Mouse (Mus musculus): ENCODE measurements around the gene Mas1. TPM values are rescaled to one million over a fixed set of nuclear protein-coding genes. Genes with fewer than 3 reads are reported as not detected.

Mas1 gene
- polyA plus RNA-seq, 1 experiment from 2014 or later, result 0.65 TPM

- H3K4me3 ChIP-seq (ENCODE audit: control insufficient read depth in 1 of 2, insufficient read depth in 1 of 2, low read depth in 1 of 2, low read length in 2 of 2), result no peak overlapping the region
- H3K27ac ChIP-seq (replicated peaks in 1 of 2; ENCODE audit: control insufficient read depth in 1 of 2, insufficient read depth in 1 of 2, low read depth in 2 of 2, low read length in 2 of 2), result peak overlapping the region in 1 of 2 experiments; percentile 53; a peak in 2 of 4 replicates
- H3K36me3 ChIP-seq (ENCODE audit: control insufficient read depth, insufficient read depth, low read length), result peaks cover 13% of the 10 kb centered on the region
- no peaks in the 10 kb centered on the region for H3K9me3 ChIP-seq (ENCODE audit: control insufficient read depth, low read length)
- no peak for ATAC-seq (ENCODE audit: insufficient number of reproducible peaks, insufficient read depth, low FRiP score, low read depth)
- H3K9ac ChIP-seq (ENCODE audit: low read length), result no peak overlapping the region
- peaks cover 0 to 26% of the 10 kb centered on the region in 2 experiments; a peak in 3 of 4 replicates for H3K4me1 ChIP-seq (ENCODE audit: control insufficient read depth in 2 of 2, insufficient read depth in 2 of 2, low read length in 2 of 2)
- H3K27me3 ChIP-seq (ENCODE audit: control insufficient read depth, insufficient read depth, low read length), result no peaks in the 10 kb centered on the region
- no peak overlapping the region for H3K4me2 ChIP-seq (ENCODE audit: low read length)
Observed at GRCm38 (mm10) chr17:12804584-12805445, 63.1 kb downstream of the Mas1 start.

- H3K9ac ChIP-seq (ENCODE audit: low read length), result no peak overlapping the region
- ATAC-seq (ENCODE audit: insufficient number of reproducible peaks, insufficient read depth, low FRiP score, low read depth), result no peak
- 57% methylated on average over 9 of the region's 9 CpGs for WGBS
Observed at GRCm38 (mm10) chr17:12801861-12802540, 65.9 kb downstream of the Mas1 start.

DNA sequence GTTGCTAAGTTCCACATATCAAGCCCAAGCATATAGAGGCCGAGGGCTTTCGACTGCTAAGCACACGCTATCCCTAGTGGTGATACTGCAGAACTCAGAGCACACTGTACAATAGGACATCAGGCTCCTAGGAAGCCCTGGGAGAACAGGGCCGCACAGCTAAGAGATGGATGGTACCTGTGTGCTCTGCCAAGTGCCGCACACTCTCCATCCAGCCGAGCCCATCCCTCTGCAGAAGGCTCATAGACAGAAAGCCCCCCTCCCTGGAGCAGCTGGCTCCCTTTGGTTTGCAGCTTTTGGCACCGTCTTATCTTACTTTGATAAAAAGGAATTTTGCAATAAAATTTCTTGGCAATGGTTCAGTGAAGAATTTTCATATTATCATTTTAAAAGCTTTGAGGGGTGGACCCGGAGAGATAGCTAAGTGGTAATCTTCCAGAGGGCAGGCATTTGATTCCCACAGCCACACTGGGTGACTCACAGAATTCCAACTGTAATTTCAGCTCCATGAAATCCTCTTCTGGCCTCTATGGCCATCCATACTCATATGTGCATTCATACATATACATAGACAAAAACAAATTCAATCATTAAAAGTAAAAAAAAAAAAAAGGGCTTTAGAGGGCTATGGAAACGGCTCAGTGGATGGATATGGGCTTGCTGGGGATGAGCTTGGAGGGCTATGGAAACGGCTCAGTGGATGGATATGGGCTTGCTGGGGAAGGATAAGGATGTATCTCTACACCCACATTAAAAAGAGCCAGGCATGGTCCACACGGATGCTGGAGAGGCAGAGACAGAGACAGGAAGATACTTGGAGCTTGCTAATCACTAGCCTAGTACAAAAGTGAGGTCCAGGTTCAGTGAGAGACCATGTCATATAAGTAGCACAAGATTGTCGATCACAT, 68.3 kb downstream of the Mas1 start:
- Histone ChIP-seq H3K4me3 (ENCODE audit: control insufficient read depth in 1 of 2, insufficient read depth in 1 of 2, low read depth in 1 of 2, low read length in 2 of 2) (no peak overlapping the region), H3K27me3 (ENCODE audit: control insufficient read depth, insufficient read depth, low read length) (no peaks in the 10 kb centered on the region), H3K27ac (replicated peaks in 1 of 2; ENCODE audit: control insufficient read depth in 1 of 2, insufficient read depth in 1 of 2, low read depth in 2 of 2, low read length in 2 of 2) (peak overlapping the region; percentile 88 to 91), H3K9me3 (ENCODE audit: control insufficient read depth, low read length) (no peaks in the 10 kb centered on the region), H3K4me2 (ENCODE audit: low read length) (no peak overlapping the region), H3K9ac (ENCODE audit: low read length) (peak overlapping the region; percentile 2; the same call in 1 of the 2 replicates), H3K4me1 (ENCODE audit: control insufficient read depth in 2 of 2, insufficient read depth in 2 of 2, low read length in 2 of 2) (peaks cover 23 to 53% of the 10 kb centered on the region in 2 experiments), H3K36me3 (ENCODE audit: control insufficient read depth, insufficient read depth, low read length) (peaks cover 30% of the 10 kb centered on the region)
- ATAC-seq (ENCODE audit: insufficient number of reproducible peaks, insufficient read depth, low FRiP score, low read depth), result peak; percentile 80
- 33% methylated on average over 12 of the region's 12 CpGs for WGBS

More at GRCm38 (mm10) chr17:12801861-12802540, 65.9 kb downstream of the Mas1 start:
- no peaks in the 10 kb centered on the region for H3K27me3 ChIP-seq (ENCODE audit: control insufficient read depth, insufficient read depth, low read length)
- peak overlapping the region in 1 of 2 experiments; percentile 53; a peak in 1 of 4 replicates for H3K27ac ChIP-seq (replicated peaks in 1 of 2; ENCODE audit: control insufficient read depth in 1 of 2, insufficient read depth in 1 of 2, low read depth in 2 of 2, low read length in 2 of 2)
- H3K4me1 ChIP-seq (ENCODE audit: control insufficient read depth in 2 of 2, insufficient read depth in 2 of 2, low read length in 2 of 2), result peaks cover 16 to 33% of the 10 kb centered on the region in 2 experiments
- H3K4me2 ChIP-seq (ENCODE audit: low read length), result no peak overlapping the region
- no peak overlapping the region for H3K4me3 ChIP-seq (ENCODE audit: control insufficient read depth in 1 of 2, insufficient read depth in 1 of 2, low read depth in 1 of 2, low read length in 2 of 2)
- peaks cover 21% of the 10 kb centered on the region for H3K36me3 ChIP-seq (ENCODE audit: control insufficient read depth, insufficient read depth, low read length)
- no peaks in the 10 kb centered on the region for H3K9me3 ChIP-seq (ENCODE audit: control insufficient read depth, low read length)

GRCm38 (mm10) chr17:12798571-12798970, 69.4 kb downstream of the Mas1 start:
- H3K9me3 ChIP-seq (ENCODE audit: control insufficient read depth, low read length), result no peaks in the 10 kb centered on the region
- 0 out of 2 replicates have a peak overlapping the region, but pooled peaks have one; percentile 3 for H3K9ac ChIP-seq (ENCODE audit: low read length)
- WGBS, result 78% methylated on average over 3 of the region's 3 CpGs
- H3K27me3 ChIP-seq (ENCODE audit: control insufficient read depth, insufficient read depth, low read length), result no peaks in the 10 kb centered on the region
- H3K27ac ChIP-seq (replicated peaks in 1 of 2; ENCODE audit: control insufficient read depth in 1 of 2, insufficient read depth in 1 of 2, low read depth in 2 of 2, low read length in 2 of 2), result peak overlapping the region; percentile 88 to 91
- H3K4me1 ChIP-seq (ENCODE audit: control insufficient read depth in 2 of 2, insufficient read depth in 2 of 2, low read length in 2 of 2), result peaks cover 34 to 63% of the 10 kb centered on the region in 2 experiments
- no peak for ATAC-seq (ENCODE audit: insufficient number of reproducible peaks, insufficient read depth, low FRiP score, low read depth)
- no peak overlapping the region for H3K4me3 ChIP-seq (ENCODE audit: control insufficient read depth in 1 of 2, insufficient read depth in 1 of 2, low read depth in 1 of 2, low read length in 2 of 2)
- no peak overlapping the region for H3K4me2 ChIP-seq (ENCODE audit: low read length)
- H3K36me3 ChIP-seq (ENCODE audit: control insufficient read depth, insufficient read depth, low read length), result peaks cover 30% of the 10 kb centered on the region

GRCm38 (mm10) chr17:12797427-12798029, 70.4 kb downstream of the Mas1 start:
- peak overlapping the region; percentile 51 for H3K9ac ChIP-seq (ENCODE audit: low read length)
- peaks cover 33% of the 10 kb centered on the region for H3K36me3 ChIP-seq (ENCODE audit: control insufficient read depth, insufficient read depth, low read length)
- H3K4me2 ChIP-seq (ENCODE audit: low read length), result no peak overlapping the region
- 38% methylated on average over 3 of the region's 3 CpGs for WGBS
- no peaks in the 10 kb centered on the region for H3K27me3 ChIP-seq (ENCODE audit: control insufficient read depth, insufficient read depth, low read length)
- no peak overlapping the region for H3K4me3 ChIP-seq (ENCODE audit: control insufficient read depth in 1 of 2, insufficient read depth in 1 of 2, low read depth in 1 of 2, low read length in 2 of 2)
- ATAC-seq (ENCODE audit: insufficient number of reproducible peaks, insufficient read depth, low FRiP score, low read depth), result no peak; the same call in 1 of the 2 replicates
- peaks cover 38 to 74% of the 10 kb centered on the region in 2 experiments for H3K4me1 ChIP-seq (ENCODE audit: control insufficient read depth in 2 of 2, insufficient read depth in 2 of 2, low read length in 2 of 2)
- no peaks in the 10 kb centered on the region for H3K9me3 ChIP-seq (ENCODE audit: control insufficient read depth, low read length)
- peak overlapping the region; percentile 88 to 91 for H3K27ac ChIP-seq (replicated peaks in 1 of 2; ENCODE audit: control insufficient read depth in 1 of 2, insufficient read depth in 1 of 2, low read depth in 2 of 2, low read length in 2 of 2)

DNA sequence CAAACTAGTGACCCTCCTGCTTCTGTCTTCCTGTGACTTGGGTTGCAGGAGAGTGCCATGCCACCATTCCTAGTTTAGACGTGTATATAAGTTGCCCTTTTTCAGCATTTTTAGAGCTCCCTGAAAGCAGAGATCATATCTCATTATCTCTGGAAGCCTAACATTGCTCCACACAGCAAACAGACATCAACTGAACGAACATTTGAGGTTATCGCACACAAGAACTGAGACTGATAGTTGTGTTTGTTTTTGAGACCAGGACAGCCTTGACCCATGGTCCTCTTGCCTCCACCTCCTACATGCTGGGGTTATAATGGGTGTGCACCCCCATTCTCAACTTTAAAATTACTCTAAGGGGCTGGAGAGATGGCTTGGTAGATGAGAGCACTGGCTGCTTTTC, 71.3 kb downstream of the Mas1 start:
- Histone ChIP-seq H3K4me2 (ENCODE audit: low read length) (no peak overlapping the region), H3K9me3 (ENCODE audit: control insufficient read depth, low read length) (no peaks in the 10 kb centered on the region), H3K9ac (ENCODE audit: low read length) (no peak overlapping the region), H3K36me3 (ENCODE audit: control insufficient read depth, insufficient read depth, low read length) (peaks cover 29% of the 10 kb centered on the region), H3K27ac (replicated peaks in 1 of 2; ENCODE audit: control insufficient read depth in 1 of 2, insufficient read depth in 1 of 2, low read depth in 2 of 2, low read length in 2 of 2) (peak overlapping the region; percentile 2 to 56; a peak in 3 of 4 replicates), H3K4me1 (ENCODE audit: control insufficient read depth in 2 of 2, insufficient read depth in 2 of 2, low read length in 2 of 2) (peaks cover 42 to 83% of the 10 kb centered on the region in 2 experiments), H3K4me3 (ENCODE audit: control insufficient read depth in 1 of 2, insufficient read depth in 1 of 2, low read depth in 1 of 2, low read length in 2 of 2) (no peak overlapping the region), H3K27me3 (ENCODE audit: control insufficient read depth, insufficient read depth, low read length) (no peaks in the 10 kb centered on the region)
- no peak for ATAC-seq (ENCODE audit: insufficient number of reproducible peaks, insufficient read depth, low FRiP score, low read depth)
- WGBS, result 67% methylated on average over 3 of the region's 3 CpGs

All from heart, embryonic 14.5 days (tissue).